Mouse (Mus musculus) frontal cortex, postnatal 10 days (tissue): ENCODE results near the gene Runx2.

Experiments
- DNase-seq, 2 experiments: peaks; one replicate each; pipeline ENCODE4 v3.0.0; 2022; ENCODE audit warnings: low spot score in 2 of 2, mixed read lengths in 1 of 2

The Runx2 gene

DNA sequence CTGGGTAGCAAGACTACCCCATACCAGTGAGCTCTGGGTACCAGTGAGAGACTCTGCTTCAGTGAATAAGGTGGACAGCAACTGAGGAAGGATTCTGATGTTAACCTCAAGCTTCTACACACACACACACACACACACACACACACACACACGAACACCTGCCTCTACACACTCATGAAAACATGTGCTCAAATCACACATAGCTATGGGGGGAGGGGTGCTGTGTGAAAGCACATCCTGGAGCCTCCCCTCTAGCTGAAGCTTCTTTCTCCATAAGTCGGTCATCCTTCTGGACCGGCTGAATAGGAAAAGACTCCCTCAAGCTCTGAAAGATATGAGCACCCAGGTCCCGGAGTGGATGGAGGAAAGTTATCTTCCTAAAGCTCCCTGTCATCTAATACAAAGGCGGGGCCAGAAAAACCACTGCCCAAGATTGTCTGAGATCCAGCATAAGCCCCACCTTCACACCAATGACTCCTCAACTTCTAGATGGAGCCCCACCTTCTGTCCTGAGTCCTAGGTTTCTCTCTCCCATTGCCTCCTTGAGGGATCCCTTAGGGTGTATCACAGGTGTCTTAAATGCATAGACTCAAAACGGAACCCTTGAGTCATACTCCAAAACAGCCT, 152.4 kb downstream of the Runx2 start:
- no peak for DNase-seq

GRCm38 (mm10) chr17:44660121-44660806, 154.3 kb downstream of the Runx2 start:
- no peak for DNase-seq

DNA sequence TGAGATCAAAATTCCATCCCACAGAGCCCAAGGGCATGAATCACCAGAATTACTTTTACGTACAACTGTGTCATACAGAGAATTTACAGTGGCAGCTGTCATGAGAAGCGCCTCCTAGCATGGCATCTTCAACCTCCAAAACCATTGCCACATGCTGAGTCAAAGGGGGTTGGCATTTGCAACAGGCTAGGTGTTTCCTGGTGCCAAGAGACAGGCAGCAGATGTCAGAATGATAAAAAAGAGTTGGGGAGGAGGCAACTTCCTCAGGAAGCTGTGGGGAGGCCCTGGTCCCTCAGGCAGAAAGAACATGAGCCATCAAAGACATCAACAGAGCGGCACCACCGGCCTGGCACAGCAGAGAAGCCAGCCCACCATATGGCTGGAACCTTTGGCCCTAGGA, 160.1 kb downstream of the Runx2 start:
- DNase-seq, result no peak

GRCm38 (mm10) chr17:44653081-44653480, 161.5 kb downstream of the Runx2 start:
- DNase-seq, result no peak

DNA sequence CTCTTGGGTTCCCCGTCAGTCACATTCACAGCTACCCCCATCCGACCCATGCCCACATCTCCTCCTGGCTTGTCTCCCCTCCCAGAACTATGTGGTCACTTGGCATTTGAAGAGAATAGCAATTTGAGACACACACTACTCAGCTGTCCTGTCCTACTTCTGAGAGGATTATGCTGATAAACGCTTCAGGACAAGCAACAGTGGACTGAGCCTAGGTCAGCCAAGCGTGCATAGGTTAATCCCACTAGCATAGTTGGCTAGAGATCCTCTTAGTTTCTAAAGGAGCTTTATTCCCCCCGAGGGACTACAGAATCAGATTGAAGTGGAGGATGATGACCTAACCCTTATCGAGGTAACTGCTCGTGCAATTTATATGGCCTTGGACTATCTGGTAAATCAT, 162.5 kb downstream of the Runx2 start:
- no peak for DNase-seq

DNA sequence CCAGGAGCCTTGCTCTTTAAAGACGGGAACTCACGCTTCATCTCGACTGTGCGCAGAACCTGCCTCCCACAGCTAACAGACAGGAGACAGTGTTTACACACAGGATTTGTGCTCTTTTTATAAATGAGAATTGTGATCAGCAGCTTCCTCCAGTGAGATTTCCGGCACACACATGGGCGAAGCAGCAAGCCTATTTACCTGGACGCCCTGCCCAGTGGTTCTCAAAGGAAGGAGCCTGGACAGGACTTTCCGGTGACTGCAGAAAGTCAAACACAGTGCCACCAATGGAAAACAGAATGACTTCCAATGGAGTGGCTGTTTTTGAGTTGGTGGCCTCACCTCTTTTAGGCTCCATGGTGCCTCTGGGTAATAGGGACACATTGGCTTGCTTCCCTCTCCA, 163.0 kb downstream of the Runx2 start:
- no peak for DNase-seq

DNA sequence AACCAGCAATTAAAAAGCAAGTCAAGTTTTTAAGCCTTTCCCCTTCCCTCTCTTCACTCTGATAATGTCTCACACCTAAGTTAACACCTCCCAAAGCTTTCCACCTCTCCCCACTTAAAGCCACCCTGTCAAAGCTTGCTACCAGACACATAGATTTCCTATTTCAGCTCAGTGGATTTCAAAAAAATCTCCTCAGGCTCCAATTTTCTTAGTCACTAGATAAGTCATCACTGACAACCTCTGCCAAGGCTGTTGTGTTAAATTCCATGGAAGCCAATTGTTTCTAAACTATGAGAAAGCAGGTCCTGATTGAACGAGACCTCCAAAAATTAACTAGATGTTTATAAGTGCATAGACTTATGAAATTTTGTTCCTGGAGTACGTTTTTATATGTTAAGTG, 164.2 kb downstream of the Runx2 start:
- no peak for DNase-seq

- DNase-seq, result no peak
These were observed 165.5 kb downstream of the Runx2 start for GRCm38 (mm10) chr17:44649056-44649455.

- DNase-seq, result peak in 1 of 2 experiments; percentile 23
These were observed 166.7 kb downstream of the Runx2 start for GRCm38 (mm10) chr17:44647916-44648315.

DNA sequence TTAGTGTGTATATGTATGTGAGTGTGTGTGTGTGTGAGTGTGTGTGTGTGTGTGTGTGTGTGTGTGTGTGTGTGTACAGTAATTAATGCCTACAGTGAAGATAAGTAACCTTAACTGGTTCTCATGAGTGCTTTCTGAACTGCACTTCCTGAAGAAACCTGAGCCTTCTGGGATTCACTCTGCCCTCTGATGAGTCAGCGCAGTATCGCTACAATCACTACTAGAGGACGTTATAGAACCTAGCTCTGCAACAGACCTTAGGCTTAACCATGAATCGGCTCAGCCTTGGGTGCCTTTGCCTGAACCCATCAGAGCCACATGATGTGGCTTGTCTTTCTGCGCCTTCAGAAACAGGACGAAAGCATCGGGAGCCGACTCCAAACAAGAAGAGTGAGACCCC, 169.5 kb downstream of the Runx2 start:
- DNase-seq, result no peak

- no peak for DNase-seq
These were observed 171.3 kb downstream of the Runx2 start for GRCm38 (mm10) chr17:44643260-44643659.

- DNase-seq, result no peak
These were observed 172.5 kb downstream of the Runx2 start for GRCm38 (mm10) chr17:44642126-44642525.

DNA sequence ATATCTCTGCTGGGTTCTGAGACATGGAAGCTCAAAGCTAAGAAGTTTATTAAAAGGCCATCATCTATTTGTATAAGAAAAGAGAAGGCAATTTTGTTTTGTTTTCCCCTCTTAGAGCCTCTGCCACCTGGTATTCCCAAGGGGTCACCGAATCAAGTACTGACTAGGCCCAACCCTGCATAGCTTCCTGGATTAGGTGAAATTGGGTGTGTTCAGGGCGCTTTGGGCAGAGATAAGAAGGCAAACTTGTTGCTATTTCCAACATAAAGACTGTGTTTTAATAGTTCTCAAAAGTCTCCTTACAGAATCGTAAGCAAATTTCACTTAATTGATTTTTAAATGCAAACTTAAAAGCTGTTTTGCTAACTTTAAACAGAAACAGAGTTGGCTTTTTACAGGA, 173.7 kb downstream of the Runx2 start:
- no peak for DNase-seq

DNA sequence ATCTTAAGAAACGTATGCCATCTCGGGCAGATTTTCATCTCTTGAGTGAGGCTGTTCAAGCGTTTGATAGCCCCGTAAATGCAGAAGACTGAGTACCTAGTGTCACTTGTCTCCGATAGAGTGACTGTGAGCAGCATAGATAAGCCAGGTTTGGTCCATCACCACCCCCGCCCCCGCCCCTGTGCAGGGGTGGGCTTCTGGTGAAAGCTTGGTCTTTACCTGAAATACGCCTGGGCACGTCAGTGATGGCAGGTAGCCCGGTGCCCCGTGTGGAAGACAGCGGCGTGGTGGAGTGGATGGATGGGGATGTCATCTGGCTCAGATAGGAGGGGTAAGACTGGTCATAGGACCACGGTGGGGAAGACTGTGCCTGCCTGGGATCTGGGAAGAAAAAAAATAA, 175.2 kb downstream of the Runx2 start:
- DNase-seq, result no peak

DNA sequence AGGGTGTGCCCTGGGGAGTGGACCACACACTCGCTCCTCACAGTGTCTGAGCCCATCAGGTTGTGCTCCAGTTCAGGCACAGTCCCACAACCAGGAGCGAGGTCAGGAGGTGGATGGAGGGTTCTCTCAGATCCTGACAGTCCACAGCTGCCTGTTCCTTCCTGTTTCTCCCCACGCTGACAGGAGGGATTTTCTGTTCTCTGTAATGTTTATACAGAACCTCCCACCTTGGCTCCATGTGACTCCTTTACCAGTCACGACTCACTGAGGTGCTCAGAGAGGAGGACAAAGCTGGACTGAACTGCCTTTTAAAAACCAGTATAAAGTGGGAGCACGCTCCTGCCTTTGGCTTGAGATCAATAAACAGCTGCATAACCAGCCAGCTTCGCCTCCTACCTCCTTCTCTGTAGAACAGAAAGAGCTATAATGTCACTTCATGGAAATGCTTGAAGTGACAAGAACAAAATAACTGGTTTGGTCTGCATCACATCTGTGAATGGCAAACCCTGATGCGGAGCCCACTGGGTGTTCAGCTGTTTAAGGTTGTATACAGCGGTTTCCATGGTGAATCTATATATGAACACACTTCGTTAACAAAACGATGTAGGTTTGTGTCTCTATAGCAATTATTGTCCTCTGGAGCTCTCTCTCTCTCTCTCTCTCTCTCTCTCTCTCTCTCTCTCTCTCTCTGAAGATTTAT, 177.3 kb downstream of the Runx2 start:
- DNase-seq, result no peak

DNA sequence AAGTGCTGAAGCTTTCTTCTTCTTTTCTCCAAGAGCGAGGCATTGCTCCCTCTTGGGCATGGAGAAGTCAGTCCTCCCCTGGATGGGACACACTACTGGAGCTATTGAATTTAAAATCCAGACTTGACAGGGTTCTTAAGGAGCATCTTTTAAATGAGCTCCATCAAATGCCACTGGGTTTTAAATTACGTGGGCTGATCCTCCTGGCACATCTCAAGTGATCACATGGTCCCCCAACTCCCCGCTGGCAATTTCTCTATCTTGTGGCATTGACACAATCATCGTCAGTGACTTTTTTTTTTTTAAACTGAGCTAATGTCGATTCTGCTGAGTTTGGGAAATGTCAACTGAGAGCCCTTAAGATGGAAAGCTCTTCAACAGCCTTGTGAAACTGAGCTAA, 180.1 kb downstream of the Runx2 start:
- DNase-seq, result no peak

DNA sequence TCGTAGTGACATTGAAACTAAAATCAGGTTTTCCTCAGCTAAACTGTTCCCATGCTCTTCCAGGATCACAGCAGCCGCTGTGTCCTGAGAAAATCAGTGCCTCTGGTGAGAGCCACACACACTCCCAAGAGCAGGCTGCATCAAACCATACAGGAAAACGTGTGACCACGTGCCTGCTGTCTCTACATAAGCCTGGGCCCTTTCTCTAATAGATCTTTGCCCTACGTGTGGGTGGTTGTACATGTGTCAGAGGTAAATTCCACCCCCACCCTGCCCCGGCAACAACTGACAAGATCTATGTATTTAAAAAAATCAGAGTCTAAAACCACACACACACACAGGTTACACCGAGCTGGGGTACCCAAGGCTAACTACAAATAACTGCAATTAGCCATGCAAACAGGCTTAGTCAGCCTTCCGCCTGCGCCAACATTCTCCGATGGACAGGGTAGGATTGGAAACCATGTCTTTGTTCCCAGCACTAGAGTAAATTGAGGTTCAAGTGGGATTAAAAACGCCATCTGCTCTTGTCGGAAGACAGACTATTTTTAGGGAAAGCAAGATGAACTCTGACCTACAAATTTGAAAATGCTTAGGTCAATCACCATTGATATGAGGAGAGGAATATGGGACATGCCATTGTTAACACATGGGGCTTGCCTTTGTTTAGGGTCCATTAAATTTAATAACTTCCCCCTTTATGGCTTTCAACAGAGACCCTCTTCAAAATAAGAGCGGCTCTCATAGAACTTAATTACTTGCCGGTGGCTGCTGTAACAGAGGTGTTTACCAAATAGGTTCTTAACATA, 180.8 kb downstream of the Runx2 start:
- no peak for DNase-seq

GRCm38 (mm10) chr17:44632941-44633340, 181.7 kb downstream of the Runx2 start:
- no peak for DNase-seq

DNA sequence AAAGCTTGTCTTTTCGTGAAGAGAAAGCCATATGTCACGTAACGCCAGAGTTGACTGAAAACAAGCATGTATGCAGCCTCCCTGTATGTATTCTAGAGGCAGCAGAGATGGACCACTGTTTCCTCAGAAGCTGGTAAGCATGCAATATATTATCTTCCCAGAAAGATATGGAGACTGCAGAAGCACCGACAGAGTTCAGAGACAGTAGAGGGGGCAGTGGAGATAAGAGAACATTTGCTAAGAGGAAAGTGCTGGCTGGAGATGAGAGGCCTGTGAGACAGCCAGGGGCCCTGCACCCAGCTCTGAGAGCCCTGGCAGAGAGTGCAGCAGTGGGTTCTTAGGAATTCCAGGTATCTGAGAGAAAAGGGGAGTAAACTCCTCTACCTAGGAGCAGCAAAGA, 182.3 kb downstream of the Runx2 start:
- no peak for DNase-seq

DNA sequence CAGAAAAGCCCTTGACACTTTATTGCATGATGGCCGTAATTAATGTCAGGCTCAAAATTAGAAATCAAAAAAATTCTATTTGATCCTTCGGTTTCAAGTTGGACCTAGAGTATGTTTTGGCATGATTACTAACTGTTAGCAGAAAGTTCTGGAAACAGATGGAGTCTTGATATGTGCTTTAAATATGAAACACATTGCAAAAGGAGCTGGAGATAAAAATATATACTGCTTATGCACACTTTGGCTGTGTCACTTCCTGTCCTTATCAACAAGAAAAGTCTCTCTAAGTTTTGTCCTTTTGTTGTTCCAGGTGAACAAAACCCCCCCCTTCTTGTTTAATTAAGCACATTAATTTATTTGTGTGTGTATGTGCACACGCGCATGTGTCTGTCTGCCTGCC, 183.0 kb downstream of the Runx2 start:
- DNase-seq, result no peak

GRCm38 (mm10) chr17:44627317-44627716, 187.3 kb downstream of the Runx2 start:
- DNase-seq, result no peak

DNA sequence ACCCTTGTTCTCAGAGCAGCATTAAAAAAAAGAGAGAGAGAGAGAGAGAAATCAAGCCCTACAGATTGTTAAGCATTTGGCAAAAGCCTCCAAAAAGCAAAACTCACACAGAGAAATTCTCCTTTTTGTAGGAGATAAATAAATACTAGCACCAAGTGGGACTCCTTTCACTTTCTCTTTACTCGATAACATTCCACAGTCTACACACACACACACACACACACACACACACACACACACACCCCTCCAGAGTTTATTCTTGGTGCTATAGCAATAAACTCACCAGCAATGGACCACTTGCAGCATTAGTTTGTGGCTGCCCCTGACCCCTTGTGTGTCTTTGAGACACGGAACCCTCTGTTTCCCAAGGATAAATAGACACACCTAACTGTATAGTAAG, 190.9 kb downstream of the Runx2 start:
- no peak for DNase-seq
